Mouse (Mus musculus) kidney, postnatal 25 days (tissue): ENCODE data around the gene Mettl16.

ENCODE experiments used
- DNase-seq, 2 experiments: peaks; one replicate each; pipeline ENCODE4 v3.0.0; 2021; ENCODE audit warnings: mixed read lengths in 2 of 2

The Mettl16 gene

DNA sequence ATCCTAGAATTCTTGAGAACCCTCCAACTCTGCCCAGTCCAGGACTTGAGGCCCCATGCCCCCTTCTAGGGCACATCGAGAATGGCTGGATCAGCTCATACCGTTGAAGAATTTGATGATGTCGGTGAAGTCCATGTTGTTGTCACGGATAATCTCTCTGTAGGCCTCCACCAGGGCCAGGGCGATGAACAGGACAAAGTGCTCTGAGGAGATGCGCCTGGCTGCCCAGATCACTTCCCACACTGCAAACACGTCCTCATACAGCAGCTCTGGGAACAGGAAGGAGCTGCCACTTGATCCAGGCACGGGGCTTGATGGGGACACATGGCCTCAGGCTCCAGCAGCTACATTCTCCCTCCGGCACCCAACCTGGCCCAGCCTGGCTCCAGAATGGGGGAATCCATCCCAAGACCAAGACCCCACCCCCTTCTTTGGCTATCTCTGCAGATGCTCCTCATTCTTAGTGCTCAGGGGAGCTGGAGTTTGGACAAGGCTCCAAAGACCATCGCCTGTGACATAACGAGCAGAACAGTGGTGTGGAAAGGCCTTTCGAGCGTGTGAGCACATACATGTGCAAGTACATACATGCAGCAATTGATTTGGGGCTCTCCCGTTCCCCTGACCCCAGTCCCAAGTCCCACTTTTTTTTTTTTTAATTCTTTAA lies 80.5 kb downstream of the Mettl16 start:
- peak; percentile 63 to 87 for DNase-seq

DNA sequence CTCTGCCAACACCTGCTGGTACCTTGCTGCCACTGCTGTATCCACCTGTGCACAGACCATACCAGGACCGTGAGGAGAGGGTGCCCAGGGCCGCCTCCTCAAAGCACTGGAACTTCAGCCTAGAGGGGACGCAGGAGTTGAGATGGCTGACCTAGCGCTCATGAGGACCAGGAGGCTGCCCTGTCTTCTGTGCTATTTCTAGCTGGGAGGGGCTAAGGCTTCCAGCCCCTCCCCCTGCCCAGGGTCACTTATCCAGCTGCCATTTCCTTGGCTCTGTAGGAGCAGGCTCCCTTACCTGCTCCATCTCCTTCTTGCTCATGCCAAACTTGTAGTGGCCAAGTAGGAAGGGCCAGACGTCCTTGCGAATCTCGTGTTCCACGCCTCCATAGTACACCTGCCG lies 87.1 kb downstream of the Mettl16 start:
- DNase-seq = no peak

DNA sequence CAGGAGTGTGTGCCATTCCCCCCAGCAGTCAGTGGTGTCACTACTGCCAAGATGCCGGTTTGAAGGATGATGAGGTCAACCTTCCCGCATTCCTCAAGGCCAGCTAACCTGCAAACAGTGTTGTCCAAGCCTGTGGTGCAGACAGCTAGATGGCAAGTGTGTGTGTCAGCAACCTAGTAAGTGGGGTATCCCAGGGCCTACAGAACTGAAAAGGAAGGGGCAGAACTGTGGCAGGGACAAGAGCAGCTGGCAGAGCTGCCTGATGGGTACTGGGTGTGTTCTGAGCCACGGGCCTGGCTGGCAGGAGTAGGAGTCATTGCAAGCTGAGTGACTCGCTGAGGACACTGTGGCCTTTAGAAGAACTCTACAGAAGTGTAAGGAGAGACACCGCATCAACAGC lies 91.5 kb downstream of the Mettl16 start:
- DNase-seq = no peak

DNA sequence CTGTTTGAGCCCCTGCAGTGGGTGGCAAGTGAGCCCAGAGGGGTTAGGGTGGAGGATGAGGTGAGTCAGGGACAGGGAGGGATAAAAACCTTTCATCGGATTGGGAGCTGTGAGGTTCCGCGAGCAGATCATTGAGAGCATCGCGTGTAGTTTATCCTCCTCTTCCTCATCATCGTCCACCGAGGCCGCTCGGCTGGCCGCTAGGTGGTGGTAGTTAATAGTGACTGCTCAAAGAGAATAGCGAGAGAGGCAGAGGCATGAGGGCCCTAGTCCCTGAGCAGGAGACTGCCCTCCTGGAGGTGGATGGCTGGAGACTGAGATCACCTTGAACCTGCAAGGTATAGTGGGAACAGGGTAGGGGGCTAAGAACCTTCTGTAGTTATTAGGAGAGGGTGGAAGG lies 92.8 kb downstream of the Mettl16 start:
- no peak for DNase-seq

DNA sequence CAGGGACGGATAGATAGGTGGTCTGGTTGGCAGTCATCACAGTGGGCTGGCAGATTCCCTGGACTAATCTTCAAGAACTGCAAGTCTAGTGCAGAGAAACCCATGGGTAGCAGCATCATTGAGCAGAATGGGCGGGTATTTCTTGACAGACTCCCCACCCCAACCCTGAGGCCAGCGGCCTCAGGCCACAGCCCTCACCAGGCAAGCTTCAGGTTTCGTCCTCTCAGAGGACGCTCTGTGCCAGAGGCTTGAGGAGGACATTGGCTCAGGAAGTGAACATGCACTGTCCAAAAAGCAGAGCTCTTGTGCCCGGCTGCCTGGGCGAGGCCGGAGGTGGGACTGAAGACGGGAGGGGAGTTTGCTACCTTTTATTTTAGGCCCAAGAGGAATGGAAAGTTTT lies 93.8 kb downstream of the Mettl16 start:
- no peak for DNase-seq

DNA sequence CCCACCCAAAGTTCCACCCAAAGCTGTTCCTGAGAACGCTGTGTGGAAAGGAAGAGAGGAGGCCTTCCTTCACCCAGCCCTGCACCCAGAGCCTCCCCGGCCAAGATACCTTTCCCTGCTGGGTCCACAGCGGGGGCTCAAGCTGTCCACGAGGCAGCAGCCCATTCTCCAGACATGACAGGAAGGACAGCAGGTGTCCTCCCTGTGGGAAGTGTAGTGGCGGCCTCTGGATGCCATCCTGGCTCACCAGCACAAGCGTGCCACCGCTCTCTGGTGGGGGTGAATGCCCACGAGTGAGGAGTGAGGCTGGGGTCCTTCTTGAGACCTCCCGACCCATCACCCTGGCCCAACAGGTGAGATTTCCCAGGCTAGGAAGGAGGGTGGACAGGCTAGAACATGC lies 94.6 kb downstream of the Mettl16 start:
- no peak for DNase-seq

DNA sequence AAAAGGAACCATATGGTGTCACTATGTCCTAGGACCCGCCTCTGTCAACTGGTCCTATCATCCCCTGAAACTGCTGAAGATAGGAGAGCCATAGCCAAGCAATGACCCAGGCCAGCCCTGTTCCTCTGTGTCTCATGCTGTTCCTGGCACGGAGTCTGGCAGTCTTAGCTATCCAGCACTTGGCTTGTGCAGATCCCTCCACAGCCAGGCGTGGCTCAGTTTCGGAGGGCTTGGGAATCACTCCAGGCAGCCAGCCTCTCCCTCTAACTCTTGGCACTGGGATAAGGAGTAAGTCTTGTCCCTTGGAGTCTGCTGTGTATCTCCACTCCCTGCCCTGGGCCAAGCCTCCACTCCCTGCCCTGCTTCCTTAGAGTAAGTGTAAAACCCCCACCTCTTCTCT lies 96.0 kb downstream of the Mettl16 start:
- peak in 1 of 2 experiments; percentile 57 for DNase-seq

DNA sequence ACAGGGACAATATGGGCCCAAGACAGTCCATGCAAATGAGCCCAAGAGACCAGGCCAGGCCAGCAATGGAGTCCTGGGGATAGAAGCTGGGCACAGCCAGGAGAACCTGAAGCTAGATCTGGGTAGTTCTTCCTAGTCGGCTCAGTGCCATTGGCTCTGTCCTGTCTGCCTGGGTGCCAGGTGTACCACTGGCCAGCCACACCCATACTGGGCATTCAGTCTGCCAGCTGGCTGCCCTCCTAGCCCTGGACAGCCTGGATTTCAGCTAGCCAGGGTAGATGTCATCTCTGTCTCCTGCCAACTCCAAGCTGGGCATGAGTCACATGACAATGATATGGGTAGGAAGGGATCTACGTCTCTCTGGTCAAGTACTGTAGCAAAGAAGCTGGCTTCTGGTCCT lies 96.6 kb downstream of the Mettl16 start:
- DNase-seq = peak; percentile 47 to 80

DNA sequence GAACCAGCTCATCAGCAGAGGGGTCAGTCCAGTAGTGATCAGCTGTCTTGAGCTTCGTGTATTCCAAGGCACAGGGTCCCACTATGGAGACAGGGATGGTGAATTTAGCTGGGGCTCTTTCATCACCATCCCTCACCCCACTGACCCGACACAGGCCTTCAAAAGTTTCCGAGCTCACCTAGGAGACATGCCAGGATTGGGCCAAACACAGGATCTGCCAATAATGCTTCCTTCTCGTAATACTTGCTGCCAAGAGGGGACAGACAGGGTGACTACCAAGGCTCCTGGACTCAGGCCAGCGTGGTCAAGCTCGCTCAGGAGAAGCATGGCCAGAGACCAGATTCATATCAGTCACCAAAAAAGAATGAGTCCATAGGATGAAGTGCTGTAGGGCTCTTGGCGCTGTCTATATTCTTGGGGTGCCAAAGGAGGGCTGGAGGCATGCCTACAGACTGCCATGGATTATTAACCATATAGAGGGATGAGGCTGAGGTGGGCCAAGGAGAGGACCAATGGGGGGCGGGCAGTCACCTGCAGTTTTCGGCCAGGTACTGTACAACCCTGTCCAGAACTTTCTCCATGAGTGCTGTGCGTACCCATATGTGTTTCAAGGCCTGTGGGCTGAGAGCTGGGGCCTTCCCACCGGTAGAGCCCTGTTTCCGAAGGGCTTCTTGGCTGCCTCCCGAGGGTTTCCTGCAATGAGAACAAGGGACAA lies 97.6 kb downstream of the Mettl16 start:
- DNase-seq = no peak

DNA sequence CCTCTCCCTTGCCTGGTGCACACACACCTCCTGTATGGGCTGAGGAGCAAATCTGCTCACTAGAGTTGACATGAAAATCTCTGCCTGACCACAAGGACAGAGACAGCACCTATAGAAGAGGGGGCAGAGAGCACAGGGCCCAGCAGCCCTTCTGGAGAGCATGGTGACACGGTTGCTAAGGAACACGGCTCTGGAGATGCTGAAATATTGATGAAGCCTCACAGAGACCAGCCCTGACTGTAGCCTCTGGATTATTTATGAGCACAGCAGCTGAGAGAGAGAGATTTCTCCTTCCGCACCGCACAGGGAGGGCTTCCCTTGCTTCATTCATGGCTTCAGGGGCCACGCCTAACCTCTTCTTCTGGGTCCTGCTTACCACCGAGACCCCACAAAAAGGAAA lies 99.0 kb downstream of the Mettl16 start:
- DNase-seq = no peak

DNA sequence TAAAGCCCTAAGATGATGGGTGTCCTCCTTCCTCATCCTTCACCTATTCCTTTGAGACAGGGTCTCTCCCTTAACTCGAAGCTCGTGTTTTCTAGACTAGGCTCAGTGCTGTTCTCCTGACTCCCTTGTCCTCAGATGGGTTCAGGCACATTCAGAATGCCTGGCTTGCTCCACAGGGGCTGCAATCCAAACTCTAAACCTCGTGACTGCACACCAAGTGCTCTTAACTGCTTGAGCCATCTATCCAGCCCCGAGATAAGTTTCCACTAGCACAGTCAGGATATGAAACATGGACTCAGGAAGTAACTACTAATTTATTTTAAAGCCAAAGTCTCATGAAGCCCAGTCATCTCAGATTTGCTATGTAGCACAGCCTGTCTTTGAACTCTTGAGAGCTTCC lies 99.9 kb downstream of the Mettl16 start:
- DNase-seq = no peak

DNA sequence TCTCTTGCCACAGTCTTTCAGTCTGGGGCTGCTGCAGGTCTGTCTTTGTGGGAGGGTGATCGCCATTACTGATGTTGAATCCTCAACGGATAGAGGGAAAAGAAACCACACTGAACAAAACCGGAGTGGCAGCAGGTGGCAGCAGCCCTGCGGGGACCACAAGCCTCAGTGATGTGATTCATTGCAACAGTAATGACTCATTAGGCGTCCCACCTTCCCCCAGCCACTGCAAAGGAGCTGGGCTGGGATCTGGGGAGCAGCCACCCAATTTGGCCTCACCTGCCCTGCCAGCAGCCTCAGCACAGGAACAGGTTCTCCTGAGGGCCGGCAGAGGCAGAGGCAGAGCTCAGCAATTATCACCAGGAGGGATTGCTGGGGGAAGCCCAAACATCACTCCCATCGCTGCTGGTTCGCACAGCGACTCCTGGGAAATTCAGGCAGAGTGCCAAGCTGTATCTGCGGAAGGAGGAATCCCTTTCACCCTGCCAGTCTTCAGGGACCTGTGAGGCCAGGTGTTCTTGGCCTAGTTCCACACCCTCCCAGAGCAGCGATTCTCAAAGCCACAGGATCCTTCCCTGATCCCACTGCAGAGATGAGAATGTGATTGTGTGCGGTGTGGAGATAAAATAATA lies 100.5 kb downstream of the Mettl16 start:
- DNase-seq = no peak

DNA sequence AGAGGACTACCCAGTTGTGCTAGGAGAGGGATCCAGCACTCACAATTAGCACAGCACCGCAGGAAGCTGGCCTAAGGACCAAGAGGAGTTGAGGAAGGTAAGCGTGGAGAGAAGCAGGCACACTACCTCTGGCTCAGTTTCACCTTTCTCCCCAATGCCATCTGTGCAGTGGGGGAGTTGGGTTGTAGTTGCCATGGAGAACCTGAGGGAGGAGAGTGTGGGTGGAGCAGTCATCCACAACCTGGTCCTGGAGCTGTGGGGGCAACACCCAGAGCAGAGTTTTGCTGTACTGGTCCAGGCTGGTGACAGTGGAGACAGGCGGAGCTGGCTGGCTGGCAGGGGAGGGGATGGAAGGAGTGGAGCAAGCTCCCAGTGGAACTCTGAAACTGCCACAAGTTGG lies 104.0 kb downstream of the Mettl16 start:
- DNase-seq = no peak

DNA sequence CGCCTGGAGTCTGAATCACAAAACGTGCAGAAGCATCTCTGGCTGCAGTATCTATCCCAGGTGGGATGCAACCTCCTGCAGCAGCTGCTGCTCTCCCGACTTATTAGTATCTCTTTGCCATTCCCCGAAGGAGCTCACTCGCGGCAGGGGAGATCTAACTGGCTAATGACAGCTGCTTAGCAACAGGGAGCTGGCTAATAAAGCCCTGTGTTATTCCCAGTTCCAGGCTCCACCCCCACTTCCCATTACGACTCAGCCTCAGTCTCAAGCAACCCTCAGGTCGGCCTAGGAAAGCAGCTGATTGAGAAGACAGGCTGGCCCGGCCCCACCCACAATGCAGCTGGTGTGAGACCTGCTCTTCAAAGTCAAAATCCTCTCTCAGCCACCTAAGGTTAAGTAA lies 106.2 kb downstream of the Mettl16 start:
- DNase-seq = peak; percentile 52 to 74
